Mouse (Mus musculus) brain, adult 10 weeks (tissue): ENCODE measurements around the gene Blmh. TPM values are rescaled to one million over a fixed set of nuclear protein-coding genes. Genes with fewer than 3 reads are reported as not detected.

Source experiments
- polyA plus RNA-seq: library from polyadenylated mRNA; stranded (reverse); fragments of 350-450 nt; fragmentation: Illumina TruSeq; extraction: RNeasy Lipid Tissue Mini Kit (QIAGEN cat#74804); gene quantifications from one replicate; pipeline ENCODE4 v1.2.3, GENCODE M21; 2015; ENCODE audit warnings: low read depth, low replicate concordance

Blmh gene
- 60.7 TPM for polyA plus RNA-seq

DNA sequence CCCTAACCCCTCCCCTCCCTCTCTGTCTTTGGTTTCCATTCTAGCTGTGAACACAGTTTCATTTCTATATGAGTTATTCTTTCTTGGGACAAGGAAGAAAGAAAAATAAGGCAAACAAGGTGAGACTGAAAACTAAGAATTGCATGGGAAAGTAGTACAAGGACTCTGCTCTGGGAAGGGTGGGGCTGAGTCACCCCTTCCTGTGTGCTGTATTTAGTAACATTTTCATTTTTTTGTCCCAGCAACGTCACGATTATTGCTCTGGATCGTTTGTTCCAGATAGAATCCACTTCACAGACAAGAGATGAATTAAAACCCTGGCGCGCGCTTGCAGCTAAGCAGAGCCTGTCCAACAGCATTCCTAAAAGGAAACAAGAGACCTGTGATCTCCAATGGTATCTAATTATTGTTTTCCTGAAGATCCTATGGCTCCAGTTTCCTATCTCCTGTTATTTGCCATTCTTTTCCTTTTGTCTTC is at the start of gene Blmh:
Blmh (plus strand) TSS at position 51 of the 478 bp plus-strand sequence.

DNA sequence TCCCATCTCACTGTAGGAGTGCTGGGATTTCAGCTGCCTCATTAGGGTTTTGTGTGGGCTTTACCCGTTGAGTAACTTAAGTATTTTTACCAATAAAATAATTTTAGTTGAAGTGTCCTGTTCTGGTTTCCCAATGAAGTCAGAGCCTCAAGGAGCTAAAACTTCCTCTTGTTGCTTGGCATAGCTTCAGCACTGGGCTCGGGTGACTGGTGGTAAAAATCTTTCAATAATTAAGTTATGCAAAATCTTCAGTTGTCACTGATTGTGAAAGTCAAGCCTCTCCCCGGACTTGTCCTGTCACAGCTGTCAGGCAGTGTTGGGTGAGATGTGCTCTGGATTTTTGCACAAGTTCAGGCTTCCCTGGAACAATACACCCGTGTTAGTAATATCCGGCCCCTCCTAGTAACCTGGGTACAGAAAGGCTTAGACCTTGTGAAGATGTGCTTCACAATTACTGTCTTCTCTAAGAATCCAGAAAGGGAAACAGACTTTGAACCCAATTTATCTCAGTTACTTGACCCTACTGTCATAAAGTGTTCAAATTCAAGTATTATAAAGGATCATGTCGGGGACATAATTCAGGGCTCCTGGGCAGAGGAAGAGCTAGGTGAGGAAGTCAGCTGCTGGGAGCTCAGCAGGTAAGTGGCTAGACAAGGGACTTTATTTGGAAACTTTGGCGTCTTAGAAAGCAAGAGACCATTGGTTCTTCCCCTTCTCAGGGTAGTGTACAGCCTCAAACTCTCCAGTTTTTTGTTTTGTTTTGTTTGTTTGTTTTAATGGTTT is 22.8 kb upstream of the Blmh start, which contains the start of gene Tmigd1:
Tmigd1 (plus strand) TSS at position 581 of the 783 bp plus-strand sequence.

DNA sequence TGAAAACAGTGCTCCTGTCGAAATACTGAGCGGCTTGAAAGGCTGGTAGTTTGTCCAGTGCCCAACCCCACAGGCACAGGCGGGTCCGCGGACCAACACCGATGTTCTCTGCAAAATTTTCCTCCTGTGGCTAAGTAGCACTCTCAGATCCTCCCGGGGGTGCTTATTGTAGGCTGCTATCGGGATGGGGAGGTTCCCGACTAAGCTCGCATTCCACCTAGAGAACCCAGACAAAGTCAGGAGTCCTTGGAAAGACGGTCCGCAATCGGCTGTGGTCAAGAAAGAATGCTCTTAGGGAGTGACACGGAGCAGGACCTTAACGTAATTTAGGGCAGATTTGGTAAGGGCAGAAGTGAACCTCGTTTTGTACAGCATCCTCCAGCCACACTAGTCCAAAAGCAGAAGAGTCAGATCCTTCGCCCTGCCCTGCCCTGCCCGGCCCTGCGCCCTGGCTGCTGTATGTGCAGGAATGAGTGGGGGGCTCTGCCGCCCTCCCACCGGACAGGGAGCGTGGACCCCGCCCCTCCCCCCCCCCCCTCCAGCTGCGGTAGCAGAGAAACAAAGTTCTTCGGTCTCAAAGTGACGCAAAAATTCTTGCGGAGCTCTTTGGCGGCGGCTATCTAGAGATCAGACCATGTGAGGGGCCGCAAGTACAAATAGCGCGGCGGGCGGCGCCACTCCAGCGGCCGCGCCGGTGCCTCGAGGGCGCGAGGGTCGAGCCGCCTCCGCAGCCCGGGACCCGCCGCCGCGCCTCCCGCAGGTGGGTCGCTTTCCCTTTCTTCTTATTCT is 73.5 kb downstream of the Blmh start, which contains the start of gene Slc6a4:
Slc6a4 (plus strand) TSS at position 688 of the 789 bp plus-strand sequence.

Other genes with a start within 250 kb of the Blmh start
- gene Trarg1, start 245.0 kb upstream of the Blmh start, polyA plus RNA-seq = 0.59 TPM
- 25.1 TPM for gene Gosr1, start 161.2 kb upstream of the Blmh start, polyA plus RNA-seq
- 31.9 TPM for gene Cpd, start 77.8 kb upstream of the Blmh start, polyA plus RNA-seq
- gene Tmigd1, start 22.6 kb upstream of the Blmh start, polyA plus RNA-seq = not detected
- gene Slc6a4, start 73.8 kb downstream of the Blmh start, polyA plus RNA-seq = 7.6 TPM
- 13.8 TPM for gene Nsrp1, start 153.6 kb downstream of the Blmh start, polyA plus RNA-seq